Mouse (Mus musculus) kidney, postnatal 14 days (tissue): ENCODE data around the gene Spop.
"Not testable (repeated sequence)": the region's sequence is repeated elsewhere in the genome, so short reads cannot be mapped to it uniquely, and the experiment has no call there.

Source experiments
- DNase-seq: peaks from one replicate; pipeline ENCODE4 v3.0.0; 2022; ENCODE audit warnings: mixed read lengths

Spop gene

GRCm38 (mm10) chr11:95500412-95500811 is 86.5 kb downstream of the Spop start:
- no peak for DNase-seq

- DNase-seq: no peak
Observed at GRCm38 (mm10) chr11:95500836-95501235, 87.0 kb downstream of the Spop start.

- not testable (repeated sequence) for DNase-seq
Observed at GRCm38 (mm10) chr11:95501826-95502225, 87.9 kb downstream of the Spop start.

GRCm38 (mm10) chr11:95503581-95504180 is 89.8 kb downstream of the Spop start:
- DNase-seq: peak; percentile 22

- no peak for DNase-seq
Observed at GRCm38 (mm10) chr11:95504271-95504731, 90.4 kb downstream of the Spop start.

- DNase-seq: no peak
Observed at GRCm38 (mm10) chr11:95507041-95507716, 93.3 kb downstream of the Spop start.

GRCm38 (mm10) chr11:95507785-95508184 is 93.9 kb downstream of the Spop start:
- no peak for DNase-seq

GRCm38 (mm10) chr11:95508211-95508926 is 94.5 kb downstream of the Spop start:
- peak; percentile 30 for DNase-seq

- no peak for DNase-seq
Observed at GRCm38 (mm10) chr11:95509126-95509717, 95.3 kb downstream of the Spop start.

GRCm38 (mm10) chr11:95510631-95511030 is 96.8 kb downstream of the Spop start:
- no peak for DNase-seq

GRCm38 (mm10) chr11:95511919-95512318 is 98.0 kb downstream of the Spop start:
- no peak for DNase-seq

GRCm38 (mm10) chr11:95512383-95512782 is 98.5 kb downstream of the Spop start:
- DNase-seq: no peak

GRCm38 (mm10) chr11:95513461-95514297 is 99.8 kb downstream of the Spop start:
- DNase-seq: no peak

GRCm38 (mm10) chr11:95514298-95514861 is 100.5 kb downstream of the Spop start, which contains the start of gene Nxph3:
TSS of gene Nxph3 (minus strand) at chr11:95514570.
- DNase-seq: peak; percentile 76

- DNase-seq: no peak
Observed at GRCm38 (mm10) chr11:95515376-95516323, 101.8 kb downstream of the Spop start.

GRCm38 (mm10) chr11:95516491-95516911 is 102.6 kb downstream of the Spop start:
- no peak for DNase-seq

GRCm38 (mm10) chr11:95517162-95517561 is 103.3 kb downstream of the Spop start:
- DNase-seq: no peak

- DNase-seq: no peak
Observed at GRCm38 (mm10) chr11:95519299-95519698, 105.4 kb downstream of the Spop start.

- DNase-seq: no peak
Observed at GRCm38 (mm10) chr11:95519996-95520395, 106.1 kb downstream of the Spop start.

GRCm38 (mm10) chr11:95520456-95521072 is 106.7 kb downstream of the Spop start:
- peak; percentile 92 for DNase-seq
